Mouse (Mus musculus): Measurements from ENCODE around the gene Kif13a.

GRCm38 (mm10) chr13:46835351-46835750, 94.3 kb downstream of the Kif13a start:
- TF ChIP-seq CTCF (IDR thresholded peaks at IDR 0.05; ENCODE audit: control insufficient read depth, insufficient read depth, insufficient replicate concordance, low read depth, low read length) (no peak), POLR2A (IDR thresholded peaks at IDR 0.05; ENCODE audit: control insufficient read depth, low read depth, low read length) (no peak)

All from testis, adult 2 months (tissue).